Mouse (Mus musculus) left cerebral cortex, postnatal 14 days (tissue): ENCODE measurements at regions not wholly inside any gene's neighbourhood (a gene's known extent, or its start where the extent isn't known, plus 50 kb on each side); places are given as distances from the start of the nearest gene placed in this dataset.
A peak's percentile ranks its signal among the peaks of the same experiment; 100 is the strongest.

ENCODE experiments used
- DNase-seq, 2 experiments: peaks; one replicate each; pipeline ENCODE4 v3.0.0; 2021 to 2022; ENCODE audit warnings: low spot score in 2 of 2, mixed read lengths in 1 of 2
- intact Hi-C: fragments of 180-260 bp; cut with DNase I; formaldehyde crosslinking; loops from one replicate; pipeline ENCODE4 v1.15.1; 2025

DNA sequence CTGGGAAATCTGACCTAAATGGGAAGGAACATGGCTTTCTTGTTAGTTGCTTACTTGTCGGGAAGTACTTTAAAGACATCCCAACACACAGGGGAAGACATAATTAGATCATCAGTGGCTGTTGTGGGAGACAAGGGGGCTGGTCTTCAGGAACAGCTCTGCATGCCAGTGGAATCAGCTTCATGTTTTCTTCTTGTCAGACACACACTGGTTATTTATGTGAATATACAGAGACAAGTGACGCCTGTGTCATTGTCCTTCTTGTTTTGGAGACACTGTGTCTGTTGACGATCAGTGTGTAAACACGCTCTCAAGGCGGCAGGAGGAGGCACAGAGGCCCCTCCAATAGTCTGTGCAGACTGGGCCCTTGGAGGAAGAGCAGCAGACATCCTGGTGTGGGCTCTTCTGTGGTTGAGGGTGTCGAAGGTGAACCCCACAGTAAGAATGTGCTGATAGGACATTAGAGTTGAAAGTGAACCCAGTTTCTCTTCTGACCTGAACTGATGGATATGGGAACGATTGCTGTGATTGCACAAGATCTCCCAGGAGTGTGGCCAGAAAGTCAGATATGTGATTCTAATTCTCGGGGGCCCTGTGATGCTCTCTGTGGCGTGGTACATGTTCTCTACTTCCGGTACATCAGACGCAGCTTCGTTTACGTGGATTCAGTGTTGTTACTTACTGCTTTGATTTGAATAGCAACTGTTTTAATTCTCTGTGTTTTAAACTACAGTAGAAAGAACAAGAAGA is 151.9 kb upstream of the Gm5148 start:
- DNase-seq, result no peak
- intact Hi-C loops, result no loop called here

- DNase-seq, result peak; percentile 27 to 34
- intact Hi-C loops, result no loop called here
Observed at GRCm38 (mm10) chr3:37875331-37876015, 151.2 kb upstream of the Gm5148 start.

DNA sequence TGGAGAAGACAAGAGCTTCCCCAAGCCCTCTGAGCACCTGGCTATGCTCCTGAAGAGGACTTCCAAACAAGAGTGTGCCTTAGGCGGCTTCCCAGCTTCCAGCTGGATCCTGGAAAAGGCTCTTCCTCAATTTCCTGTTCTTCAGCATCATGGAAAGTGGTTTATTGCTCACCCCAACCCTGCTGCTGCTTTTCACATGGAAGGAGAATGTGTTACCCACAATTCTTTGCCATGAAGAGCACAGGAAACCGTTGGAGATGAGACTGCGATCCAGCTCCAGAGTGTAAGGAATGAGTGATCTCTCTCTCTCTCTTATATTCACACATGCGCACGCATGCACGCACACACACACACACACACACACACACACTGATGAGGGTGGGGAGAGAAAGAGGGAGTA is 150.6 kb upstream of the Gm5148 start:
- intact Hi-C loops, result no loop called here
- DNase-seq, result no peak

DNA sequence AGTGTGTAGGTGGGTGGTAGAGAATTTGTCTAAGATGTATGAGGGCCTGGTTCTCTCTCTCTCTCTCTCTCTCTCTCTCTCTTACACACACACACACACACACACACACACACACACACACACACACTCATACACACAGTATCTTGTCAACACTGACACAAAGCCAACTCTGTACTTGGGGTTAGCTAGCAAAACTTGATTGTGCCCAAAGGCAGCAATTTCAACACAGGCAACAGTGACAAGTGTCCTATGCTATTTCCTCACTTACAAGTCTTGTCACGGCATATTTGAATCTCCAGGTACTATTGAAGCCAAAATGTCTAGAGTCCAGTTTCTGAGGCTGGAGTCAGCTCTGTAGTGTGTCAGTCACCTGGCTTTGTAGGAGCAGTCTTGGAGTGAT is 150.1 kb upstream of the Gm5148 start:
- intact Hi-C loops, result no loop called here
- no peak for DNase-seq

DNA sequence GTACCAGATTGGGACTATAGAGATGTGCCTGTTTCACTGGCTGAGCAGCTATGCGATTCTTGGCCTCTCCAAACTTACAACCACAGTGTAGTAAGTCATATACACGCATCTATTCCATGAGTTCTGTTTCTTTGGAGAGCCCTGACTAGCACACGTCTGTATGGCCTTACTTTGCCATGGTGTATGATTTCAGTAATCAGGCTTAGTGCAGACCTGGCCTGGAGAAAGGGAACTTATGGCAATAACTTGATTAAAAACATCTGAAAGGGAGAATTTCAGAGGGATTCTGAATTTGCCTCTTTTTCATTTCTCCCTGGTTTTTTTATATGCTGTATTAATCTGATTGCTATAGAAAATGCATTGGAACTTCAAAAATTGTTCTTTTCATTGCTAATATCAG is 148.0 kb upstream of the Gm5148 start:
- no peak for DNase-seq
- intact Hi-C loops, result no loop called here

- DNase-seq, result no peak
- intact Hi-C loops, result no loop called here
Observed at GRCm38 (mm10) chr3:37871076-37871475, 146.8 kb upstream of the Gm5148 start.

- intact Hi-C loops, result no loop called here
- no peak for DNase-seq
Observed at GRCm38 (mm10) chr3:37868454-37868853, 144.2 kb upstream of the Gm5148 start.

- DNase-seq, result no peak
- intact Hi-C loops, result no loop called here
Observed at GRCm38 (mm10) chr3:37862756-37863155, 138.5 kb upstream of the Gm5148 start.

- intact Hi-C loops, result no loop called here
- DNase-seq, result no peak
Observed at GRCm38 (mm10) chr3:37860715-37861461, 136.6 kb upstream of the Gm5148 start.

- peak in 1 of 2 experiments; percentile 49 for DNase-seq
- intact Hi-C loops, result no loop called here
Observed at GRCm38 (mm10) chr3:37860034-37860714, 135.9 kb upstream of the Gm5148 start.

DNA sequence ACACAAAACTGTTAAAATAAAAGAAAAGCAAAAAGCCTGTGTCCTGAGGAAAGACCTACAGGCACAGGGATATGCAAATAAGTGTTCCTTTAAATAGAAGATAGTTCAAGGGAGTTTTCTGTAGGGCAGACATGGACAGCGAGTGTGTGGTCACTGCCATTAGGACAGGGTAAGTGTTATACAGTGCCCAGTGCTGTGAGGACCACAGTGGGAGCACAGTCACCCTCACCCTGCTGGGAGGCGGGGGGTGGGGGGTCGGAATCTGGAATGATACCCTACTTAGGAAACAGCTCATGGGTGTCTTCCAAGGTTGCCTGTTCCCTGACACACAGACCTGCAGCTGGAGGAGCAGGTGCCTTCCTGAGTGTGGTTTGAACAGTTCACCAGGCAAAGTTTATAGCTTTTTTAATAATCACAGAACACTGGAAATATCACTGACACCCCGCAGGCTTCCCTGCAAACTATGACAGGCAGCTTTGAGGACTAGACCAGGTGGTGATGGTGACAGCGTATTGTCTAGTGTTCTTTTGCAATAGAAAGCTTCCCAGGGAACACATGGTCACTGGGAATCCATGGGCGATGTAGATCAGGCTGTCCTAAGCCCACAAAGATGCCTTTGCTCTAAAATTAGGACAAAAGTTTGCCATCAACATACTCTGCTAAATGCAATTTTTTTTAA is 134.5 kb upstream of the Gm5148 start:
- no peak for DNase-seq
- intact Hi-C loops, result no loop called here

DNA sequence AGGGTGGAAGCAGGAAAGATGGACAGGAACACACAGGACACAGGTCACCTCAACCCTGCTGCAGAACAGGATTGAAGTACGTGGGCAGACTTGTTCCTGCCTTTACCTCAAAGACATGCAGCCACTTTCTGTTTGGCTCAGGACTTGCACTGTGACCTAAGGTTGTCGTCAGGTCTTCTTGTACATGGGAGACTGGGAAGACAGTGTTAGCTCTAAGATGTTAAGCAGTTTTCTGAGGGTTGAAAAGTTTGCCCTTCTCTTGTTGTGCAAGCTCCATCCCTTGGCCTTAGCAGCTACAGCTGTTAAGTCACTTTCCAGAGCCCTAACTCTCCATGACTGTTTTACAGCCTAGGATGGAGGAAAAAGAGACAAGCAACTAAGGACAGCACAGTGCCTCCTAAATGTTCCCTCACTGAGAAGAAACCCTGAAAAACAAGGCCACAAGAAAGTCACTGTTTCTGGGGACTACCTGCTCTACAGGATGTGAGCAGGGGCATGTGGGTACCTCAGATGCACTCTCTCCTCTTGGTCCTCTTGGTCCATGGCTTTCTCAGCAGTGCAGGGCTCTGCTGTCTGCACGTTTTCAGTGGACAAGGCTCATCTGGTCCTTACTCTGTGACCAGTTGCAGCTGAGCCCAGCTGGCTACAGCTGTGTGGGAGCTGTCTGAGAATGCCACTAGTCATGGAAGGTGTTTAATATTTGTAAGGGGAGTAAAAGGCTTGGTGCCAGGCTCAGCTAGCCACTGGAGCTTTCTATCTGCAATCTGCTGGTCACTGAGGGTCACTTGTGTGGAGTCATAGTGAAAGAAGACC is 122.1 kb upstream of the Gm5148 start:
- DNase-seq, result no peak
- intact Hi-C loops, result no loop called here

DNA sequence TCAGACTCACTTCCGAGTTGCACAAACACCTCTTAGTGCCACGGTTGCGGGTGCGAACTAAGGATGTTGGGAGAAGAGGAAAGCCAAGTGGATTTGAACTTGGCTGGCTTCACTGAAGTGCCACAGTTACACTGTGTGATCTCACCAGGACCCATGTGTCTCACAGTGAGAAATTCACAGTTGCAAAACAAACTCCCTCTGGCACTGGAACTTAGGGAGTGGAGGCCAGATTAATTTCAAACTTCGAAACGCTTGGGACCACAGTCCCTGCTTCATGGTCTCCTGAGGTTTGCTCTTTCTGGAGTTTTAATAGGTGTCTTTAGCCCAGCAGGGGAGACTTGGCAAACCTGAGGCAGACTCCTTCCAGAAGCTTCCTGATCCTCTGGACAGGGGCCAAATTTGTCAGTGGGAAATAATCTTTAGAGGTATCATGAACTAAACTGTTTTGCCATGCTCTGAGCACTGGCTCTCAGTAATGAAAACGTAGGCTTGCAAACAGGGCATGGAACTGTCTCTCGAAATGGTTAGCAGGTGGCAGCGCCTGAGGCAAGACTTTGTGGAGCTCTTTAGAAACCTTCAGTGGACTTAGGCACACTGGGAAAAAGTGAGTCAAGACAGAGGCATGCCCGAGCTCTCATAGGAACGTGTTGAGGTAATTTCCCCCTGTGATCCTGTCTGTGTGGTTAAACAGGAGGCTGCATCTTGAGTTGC is 121.2 kb upstream of the Gm5148 start:
- intact Hi-C loops, result no loop called here
- DNase-seq, result no peak

GRCm38 (mm10) chr3:37844731-37845312 is 120.5 kb upstream of the Gm5148 start:
- DNase-seq, result peak in 1 of 2 experiments; percentile 24
- intact Hi-C loops, result no loop called here

GRCm38 (mm10) chr3:37842289-37842688 is 118.0 kb upstream of the Gm5148 start:
- intact Hi-C loops, result no loop called here
- DNase-seq, result no peak

DNA sequence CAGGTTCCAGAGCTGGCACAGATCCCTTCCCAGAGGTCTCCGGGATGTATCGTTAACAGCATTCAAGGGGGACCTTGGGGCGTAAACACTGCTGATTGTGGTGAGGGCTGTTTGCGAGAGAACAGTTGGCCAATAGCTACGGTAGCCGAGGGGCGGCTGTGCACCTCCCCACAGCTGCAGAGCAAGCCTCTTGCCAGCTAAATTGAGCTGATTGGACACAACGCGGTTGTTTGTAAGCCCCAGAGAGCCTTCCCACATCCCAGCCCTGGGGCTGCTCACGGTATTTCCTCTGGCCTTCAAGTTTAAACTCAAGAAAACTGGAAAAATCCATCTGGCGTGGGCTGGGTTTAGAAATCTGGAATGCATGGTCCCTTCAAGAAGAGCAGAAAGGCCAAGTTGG is 114.6 kb upstream of the Gm5148 start:
- no peak for DNase-seq
- intact Hi-C loops, result no loop called here

GRCm38 (mm10) chr3:37836749-37837148 is 112.5 kb upstream of the Gm5148 start:
- intact Hi-C loops, result no loop called here
- DNase-seq, result no peak

GRCm38 (mm10) chr3:37835687-37836086 is 111.4 kb upstream of the Gm5148 start:
- intact Hi-C loops, result no loop called here
- DNase-seq, result no peak
